Mouse (Mus musculus): ENCODE results near the gene Pkig. TPM values are rescaled to one million over a fixed set of nuclear protein-coding genes. Genes with fewer than 3 reads are reported as not detected.

Pkig gene
- total and polyA plus RNA-seq, 3 experiments = 225 to 364 (median 227) TPM

DNA sequence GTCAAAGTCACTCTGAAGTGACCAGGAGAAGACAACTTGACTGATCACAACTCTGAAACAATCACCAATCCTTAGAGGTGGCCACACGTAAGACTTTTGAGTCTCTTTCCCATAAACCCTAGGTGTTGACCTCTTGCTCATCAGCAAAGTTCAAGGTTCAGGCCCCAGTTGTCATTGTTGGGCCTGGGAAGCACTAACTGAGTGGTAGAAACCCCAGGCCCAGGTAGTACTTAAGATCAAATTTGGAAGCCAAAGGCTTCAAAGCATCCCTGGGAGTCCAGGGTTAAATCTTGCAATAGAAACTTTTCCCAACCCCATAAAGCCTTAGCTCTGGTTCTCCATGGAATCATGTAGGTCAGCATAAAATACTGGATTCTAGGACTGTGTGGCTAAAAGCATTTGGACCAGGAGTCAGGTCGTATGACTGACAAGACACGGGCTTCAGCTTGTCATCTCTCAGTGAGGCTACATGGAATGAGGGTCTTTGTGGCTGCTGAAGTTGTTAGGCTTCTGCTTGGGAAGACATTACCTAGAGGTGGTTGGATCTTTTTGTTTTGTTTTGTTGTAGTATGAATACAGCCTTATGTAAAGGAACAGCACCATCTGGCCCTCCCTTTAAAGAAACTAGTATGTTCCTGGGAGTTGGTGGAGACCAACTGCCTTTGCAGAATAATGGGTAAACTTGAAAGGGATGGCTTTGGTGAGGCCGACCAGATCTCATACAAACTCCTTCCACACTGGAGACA is 42.1 kb upstream of the Pkig start (continued):
- no peak for TF ChIP-seq ELF1 (IDR thresholded peaks at IDR 0.05; ENCODE audit: low read depth, low read length)
- no peak for TF ChIP-seq MAFK (IDR thresholded peaks at IDR 0.05; ENCODE audit: insufficient replicate concordance, low read length)
- no peak for TF ChIP-seq TCF12 (IDR thresholded peaks at IDR 0.05; ENCODE audit: low read depth, low read length)

DNA sequence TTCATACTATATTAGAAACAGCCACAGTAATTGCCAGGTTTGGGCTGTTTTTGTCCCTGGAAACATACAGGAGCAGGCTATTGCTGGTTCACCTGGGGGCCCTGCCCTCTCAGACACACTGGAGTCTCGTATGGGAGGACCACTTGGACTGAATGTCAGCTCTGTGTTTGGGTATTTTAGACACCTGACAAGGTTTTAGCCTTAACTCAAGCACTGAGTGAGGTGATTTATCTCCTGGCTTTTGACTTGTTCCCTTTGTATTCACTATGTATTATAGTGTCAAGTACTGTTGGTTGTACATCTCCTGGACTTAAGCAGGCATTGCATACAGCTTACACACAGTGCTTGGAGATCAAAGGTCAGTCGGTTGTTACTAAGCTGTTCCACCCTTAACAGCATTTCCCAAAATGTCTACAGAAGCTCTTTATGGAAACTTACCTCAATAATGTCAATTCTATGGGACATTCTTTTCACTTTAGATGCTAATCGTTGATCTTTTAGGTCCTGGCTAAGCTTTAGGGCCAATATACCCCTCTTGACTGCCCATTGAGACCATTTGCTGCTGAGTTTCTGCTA is 41.4 kb upstream of the Pkig start:
- Histone ChIP-seq H3K36me3 (replicated peaks in 1 of 2; ENCODE audit: control insufficient read depth in 1 of 2, insufficient read depth in 1 of 2, low read length in 1 of 2) (peaks cover 77 to 97% of the 10 kb centered on the region in 2 experiments), H3K9ac (ENCODE audit: insufficient read depth, low read depth) (no peak overlapping the region), H3K9me3 (replicated peaks; ENCODE audit: low read length) (peaks cover 4% of the 10 kb centered on the region), H3K79me2 (replicated peaks; ENCODE audit: control insufficient read depth, extremely low read depth, insufficient read depth, poor library complexity, severe bottlenecking) (no peaks in the 10 kb centered on the region), H3K27me3 (replicated peaks) (no peaks in the 10 kb centered on the region), H3K4me2 (ENCODE audit: insufficient read depth, low read depth, poor library complexity, severe bottlenecking) (no peak overlapping the region), H3K27ac (ENCODE audit: insufficient read depth, low read depth) (no peak overlapping the region), H3K4me1 (ENCODE audit: control insufficient read depth in 1 of 2, insufficient read depth in 2 of 2) (no peaks in the 10 kb centered on the region), H3K4me3 (replicated peaks in 1 of 3; ENCODE audit: low read depth in 2 of 3, low read length in 2 of 3, poor library complexity in 1 of 3) (no peak overlapping the region)
- peak; percentile 82 for TF ChIP-seq POLR2AphosphoS2 (IDR thresholded peaks at IDR 0.05; ENCODE audit: low read depth, low read length)
- 0 out of 2 replicates have a peak, but pooled peaks have one; percentile 19 for TF ChIP-seq TCF12 (IDR thresholded peaks at IDR 0.05; ENCODE audit: low read depth, low read length)
- TF ChIP-seq ETS1 (conservative IDR thresholded peaks at IDR 0.05; ENCODE audit: low read depth, low read length) = no peak
- peak; percentile 19; the same call in 1 of the 2 replicates for TF ChIP-seq SMC3 (IDR thresholded peaks at IDR 0.05; ENCODE audit: low read depth, low read length)
- TF ChIP-seq ZMIZ1 (IDR thresholded peaks at IDR 0.05; ENCODE audit: low read depth, low read length) = peak; percentile 87
- TF ChIP-seq KAT2A (IDR thresholded peaks at IDR 0.05; ENCODE audit: insufficient replicate concordance, low read length) = no peak
- TF ChIP-seq ZNF384 (IDR thresholded peaks at IDR 0.05; ENCODE audit: low read depth, low read length) = no peak
- no peak for TF ChIP-seq ELF1 (IDR thresholded peaks at IDR 0.05; ENCODE audit: low read depth, low read length)
- TF ChIP-seq PAX5 (IDR thresholded peaks at IDR 0.05; ENCODE audit: low read length) = no peak
- TF ChIP-seq GABPA (IDR thresholded peaks at IDR 0.05; ENCODE audit: insufficient replicate concordance, low read depth, low read length) = no peak
- no peak for TF ChIP-seq MAZ (IDR thresholded peaks at IDR 0.05; ENCODE audit: low read depth, low read length)
- TF ChIP-seq TBP (conservative IDR thresholded peaks at IDR 0.05; ENCODE audit: low read depth, low read length) = no peak
- in situ Hi-C loops (cut with MboI; ENCODE audit: low pct_ligation_motif_present, low pct_unique_long_range_greater_than_20kb, low sequenced_read_pairs) (no loop called here), dilution Hi-C loops (cut with MboI; ENCODE audit: extremely low pct_ligation_motif_present, extremely low pct_unique_long_range_greater_than_20kb, low sequenced_read_pairs) (no loop called here)
- no peak for DNase-seq (ENCODE audit: extremely low read depth)

DNA sequence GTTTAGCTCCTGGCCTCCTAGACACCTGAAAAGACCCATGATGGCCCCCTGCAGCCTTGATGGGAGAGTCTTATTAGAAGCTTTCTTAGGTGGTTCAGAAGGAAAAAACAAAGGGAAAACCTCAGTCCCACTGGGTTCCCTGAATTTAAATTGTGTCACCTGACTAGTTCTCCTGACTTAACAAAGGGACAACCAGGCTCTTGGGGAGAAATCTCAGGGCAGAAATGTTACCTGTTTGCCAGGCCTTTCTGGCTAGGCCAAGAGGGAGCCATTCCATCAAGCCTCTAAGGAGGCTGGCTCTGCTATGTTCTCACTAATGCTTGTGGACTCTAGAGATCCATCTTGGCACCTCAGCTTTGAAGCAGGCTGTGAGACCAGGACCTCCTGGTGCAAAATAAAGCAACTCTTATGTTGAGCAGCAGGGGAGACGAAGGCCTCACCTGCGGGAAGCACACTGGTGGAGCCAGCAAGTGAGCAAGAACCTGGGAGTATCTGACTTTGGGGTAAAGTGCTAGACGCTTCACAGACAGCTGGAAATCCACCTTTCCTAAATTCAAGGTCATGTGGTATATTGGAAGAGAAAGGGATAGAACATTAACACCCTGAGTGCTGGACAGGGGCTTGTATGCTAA is 40.8 kb upstream of the Pkig start:
- H3K9me3 ChIP-seq (replicated peaks; ENCODE audit: low read length) = peaks cover 4% of the 10 kb centered on the region
- H3K79me2 ChIP-seq (replicated peaks; ENCODE audit: control insufficient read depth, extremely low read depth, insufficient read depth, poor library complexity, severe bottlenecking) = peaks cover 4% of the 10 kb centered on the region; the same call in 1 of the 2 replicates
- DNase-seq (ENCODE audit: extremely low read depth) = no peak
- H3K4me1 ChIP-seq (ENCODE audit: control insufficient read depth in 1 of 2, insufficient read depth in 2 of 2) = no peaks in the 10 kb centered on the region
- H3K4me2 ChIP-seq (ENCODE audit: insufficient read depth, low read depth, poor library complexity, severe bottlenecking) = no peak overlapping the region
- H3K9ac ChIP-seq (ENCODE audit: insufficient read depth, low read depth) = no peak overlapping the region
- peaks cover 76 to 96% of the 10 kb centered on the region in 2 experiments for H3K36me3 ChIP-seq (replicated peaks in 1 of 2; ENCODE audit: control insufficient read depth in 1 of 2, insufficient read depth in 1 of 2, low read length in 1 of 2)
- H3K4me3 ChIP-seq (replicated peaks in 1 of 3; ENCODE audit: low read depth in 2 of 3, low read length in 2 of 3, poor library complexity in 1 of 3) = no peak overlapping the region
- peak overlapping the region; percentile 22; the same call in 1 of the 2 replicates for H3K27ac ChIP-seq (ENCODE audit: insufficient read depth, low read depth)
- no peaks in the 10 kb centered on the region for H3K27me3 ChIP-seq (replicated peaks)
- in situ Hi-C loops (cut with MboI; ENCODE audit: low pct_ligation_motif_present, low pct_unique_long_range_greater_than_20kb, low sequenced_read_pairs) (no loop called here), dilution Hi-C loops (cut with MboI; ENCODE audit: extremely low pct_ligation_motif_present, extremely low pct_unique_long_range_greater_than_20kb, low sequenced_read_pairs) (no loop called here)
- TF ChIP-seq ZC3H11A (IDR thresholded peaks at IDR 0.05; ENCODE audit: low read depth, low read length) = no peak
- no peak for TF ChIP-seq JUN (IDR thresholded peaks at IDR 0.05; ENCODE audit: insufficient read depth, low read depth, low read length)
- no peak for TF ChIP-seq JUND (conservative IDR thresholded peaks at IDR 0.05; ENCODE audit: low read depth, low read length)
- TF ChIP-seq TBP (conservative IDR thresholded peaks at IDR 0.05; ENCODE audit: low read depth, low read length) = no peak
- no peak for TF ChIP-seq UBTF (IDR thresholded peaks at IDR 0.05; ENCODE audit: low read depth, low read length)
- peak; percentile 35 for TF ChIP-seq CHD2 (IDR thresholded peaks at IDR 0.05; ENCODE audit: low read length)
- no peak; the same call in 1 of the 2 replicates for TF ChIP-seq HCFC1 (IDR thresholded peaks at IDR 0.05; ENCODE audit: low read depth, low read length)
- no peak for TF ChIP-seq TCF12 (IDR thresholded peaks at IDR 0.05; ENCODE audit: low read depth, low read length)
- no peak for TF ChIP-seq CHD1 (IDR thresholded peaks at IDR 0.05; ENCODE audit: low read depth, low read length)
- no peak for TF ChIP-seq NRF1 (IDR thresholded peaks at IDR 0.05; ENCODE audit: low read depth, low read length)
- 0 out of 2 replicates have a peak, but pooled peaks have one; percentile 43 for TF ChIP-seq NELFE (IDR thresholded peaks at IDR 0.05; ENCODE audit: low read depth, low read length)
- TF ChIP-seq ETS1 (conservative IDR thresholded peaks at IDR 0.05; ENCODE audit: low read depth, low read length) = no peak
- no peak for TF ChIP-seq E2F4 (IDR thresholded peaks at IDR 0.05; ENCODE audit: insufficient replicate concordance, low read depth, low read length)
- TF ChIP-seq IRF4 (IDR thresholded peaks at IDR 0.05; ENCODE audit: low read depth, low read length) = no peak
- TF ChIP-seq USF1 (IDR thresholded peaks at IDR 0.05; ENCODE audit: low read depth, low read length) = no peak
- no peak; the same call in none of the 2 replicates for TF ChIP-seq ZMIZ1 (IDR thresholded peaks at IDR 0.05; ENCODE audit: low read depth, low read length)
- TF ChIP-seq POLR2AphosphoS2 (IDR thresholded peaks at IDR 0.05; ENCODE audit: low read depth, low read length) = peak; percentile 31

Data from CH12.LX (cell line).